21 mouse cellular contexts compared by ENCODE assay signal in the genomic region with DNA sequence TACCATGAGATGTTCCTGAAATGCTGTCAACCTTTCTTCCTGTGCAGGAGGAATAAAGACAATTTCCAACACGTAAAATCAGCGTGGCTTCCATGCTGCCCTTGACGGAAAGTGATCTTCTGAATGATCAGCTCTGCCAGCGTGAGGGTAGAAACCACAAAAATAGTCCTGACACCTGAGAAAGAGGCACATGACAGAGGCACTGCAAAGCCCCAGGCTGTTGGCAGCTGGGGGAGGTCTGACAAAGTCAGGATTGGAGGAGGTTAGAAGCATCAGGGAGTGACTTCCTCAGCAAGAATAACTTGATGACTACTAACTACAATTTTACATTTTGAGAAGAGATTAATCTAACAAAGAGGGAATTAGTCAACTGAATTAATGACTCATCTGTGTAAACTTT.
DNase-seq lines count a peak whose midpoint lies in the region; ATAC-seq lines count a peak whose summit lies in the region.
"Had no signal": no experiment of that assay in that cellular context is flagged by ENCODE, and none has a peak within 500 bp of the region (broad histone marks: within the 10 kb centered on the region; RNA-seq: fewer than 3 reads in every experiment).

No protein-coding gene starts in this region.

- peak; percentile 33; the same call in 1 of the 2 replicates for ATAC-seq in embryonic facial prominence, embryonic 14.5 days (ENCODE audit: low read depth)
- ATAC-seq in hindbrain, embryonic 13.5 days (ENCODE audit: low FRiP score) = no peak
- ATAC-seq: forebrain, embryonic 13.5 days; forebrain, postnatal 0 days; hindbrain, embryonic 16.5 days had no signal

- 57% methylated on average over 4 of the region's 4 CpGs for WGBS in embryonic facial prominence, embryonic 14.5 days
- WGBS in embryonic facial prominence, embryonic 10.5 days = 65% methylated on average over 4 of the region's 4 CpGs
- 83% methylated on average over 4 of the region's 4 CpGs for WGBS in hindbrain, embryonic 13.5 days

- no peaks in the 10 kb centered on the region for H3K9me3 ChIP-seq in embryonic facial prominence, embryonic 14.5 days (ENCODE audit: control insufficient read depth, low read length)
- H3K9me3 ChIP-seq in embryonic facial prominence, embryonic 10.5 days = no peaks in the 10 kb centered on the region
- H3K9me3 ChIP-seq in hindbrain, embryonic 13.5 days = no peaks in the 10 kb centered on the region
- H3K9me3 ChIP-seq: embryonic facial prominence, embryonic 13.5 days; forebrain, embryonic 13.5 days; heart, embryonic 12.5 days had no signal

- intact Hi-C loops in heart, postnatal 36 days (cut with DNase I) = no loop called here

- no peak for DNase-seq in embryonic facial prominence, embryonic 14.5 days (ENCODE audit: low spot score)
- no peak for DNase-seq in embryonic facial prominence, embryonic 10.5 days (ENCODE audit: low spot score)
- DNase-seq in heart, adult 11 months = peak; percentile 87
- DNase-seq in heart, postnatal 36 days = no peak
- DNase-seq in CD4-positive helper T cell, adult 2 months (ENCODE audit: low read depth, low spot score) = peak; percentile 10
- DNase-seq in skeletal muscle tissue, adult 2 months (ENCODE audit: low read depth, low spot score) = peak; percentile 3
- DNase-seq: adrenal gland, adult 2 months; adrenal gland, postnatal 25 days; B cell, adult 2 months; cerebellum, adult 11 months; cerebellum, adult 8-10 months; cerebellum, postnatal 14 days; forebrain, postnatal 0 days; gastrocnemius, postnatal 14 days; kidney, adult 11 months; kidney, adult 9 months had no signal

- H3K27ac ChIP-seq in embryonic facial prominence, embryonic 14.5 days (replicated peaks; ENCODE audit: low read depth, low read length) = no peak overlapping the region
- no peak overlapping the region for H3K27ac ChIP-seq in embryonic facial prominence, embryonic 10.5 days (replicated peaks)
- no peak overlapping the region for H3K27ac ChIP-seq in hindbrain, embryonic 13.5 days
- H3K27ac ChIP-seq: embryonic facial prominence, embryonic 13.5 days; forebrain, embryonic 13.5 days had no signal

- H3K36me3 ChIP-seq in embryonic facial prominence, embryonic 14.5 days (ENCODE audit: control insufficient read depth, insufficient read depth, low read length) = no peaks in the 10 kb centered on the region
- no peaks in the 10 kb centered on the region for H3K36me3 ChIP-seq in embryonic facial prominence, embryonic 10.5 days (replicated peaks)
- no peaks in the 10 kb centered on the region for H3K36me3 ChIP-seq in hindbrain, embryonic 13.5 days
- H3K36me3 ChIP-seq: embryonic facial prominence, embryonic 13.5 days; heart, embryonic 12.5 days had no signal

- H3K4me3 ChIP-seq in embryonic facial prominence, embryonic 14.5 days (ENCODE audit: low read depth, low read length) = no peak overlapping the region
- no peak overlapping the region for H3K4me3 ChIP-seq in embryonic facial prominence, embryonic 10.5 days
- H3K4me3 ChIP-seq in hindbrain, embryonic 13.5 days = no peak overlapping the region
- H3K4me3 ChIP-seq: embryonic facial prominence, embryonic 13.5 days; forebrain, embryonic 13.5 days; heart, embryonic 12.5 days had no signal

- no peaks in the 10 kb centered on the region for H3K27me3 ChIP-seq in embryonic facial prominence, embryonic 14.5 days (replicated peaks; ENCODE audit: control insufficient read depth, insufficient read depth, low read length)
- no peaks in the 10 kb centered on the region for H3K27me3 ChIP-seq in embryonic facial prominence, embryonic 10.5 days (replicated peaks; ENCODE audit: low read depth, poor library complexity, severe bottlenecking)
- no peaks in the 10 kb centered on the region for H3K27me3 ChIP-seq in hindbrain, embryonic 13.5 days
- H3K27me3 ChIP-seq: embryonic facial prominence, embryonic 13.5 days; forebrain, embryonic 13.5 days; heart, embryonic 12.5 days had no signal

- no peak overlapping the region for H3K9ac ChIP-seq in embryonic facial prominence, embryonic 14.5 days (ENCODE audit: low read depth, low read length)
- H3K9ac ChIP-seq in hindbrain, embryonic 13.5 days = no peak overlapping the region
- H3K9ac ChIP-seq: embryonic facial prominence, embryonic 13.5 days; forebrain, embryonic 13.5 days; forebrain, postnatal 0 days; heart, embryonic 12.5 days had no signal

- no peaks in the 10 kb centered on the region for H3K4me1 ChIP-seq in embryonic facial prominence, embryonic 14.5 days (ENCODE audit: control insufficient read depth, insufficient read depth, low read length)
- H3K4me1 ChIP-seq in embryonic facial prominence, embryonic 10.5 days = peaks cover 15% of the 10 kb centered on the region
- H3K4me1 ChIP-seq in hindbrain, embryonic 13.5 days (replicated peaks) = no peaks in the 10 kb centered on the region
- H3K4me1 ChIP-seq: embryonic facial prominence, embryonic 13.5 days; forebrain, embryonic 13.5 days; heart, embryonic 12.5 days had no signal

- no peak overlapping the region for H3K4me2 ChIP-seq in embryonic facial prominence, embryonic 14.5 days (ENCODE audit: low read depth, low read length)
- H3K4me2 ChIP-seq in hindbrain, embryonic 13.5 days = no peak overlapping the region
- H3K4me2 ChIP-seq: embryonic facial prominence, embryonic 13.5 days; forebrain, embryonic 13.5 days; heart, embryonic 12.5 days had no signal

Comparison
In these comparisons a context has a peak if more than half of its experiments do, and no peak if none do; other contexts are left out.
1. DNase-seq: peak in heart, adult 11 months (single experiment), CD4-positive helper T cell, adult 2 months (single experiment) and skeletal muscle tissue, adult 2 months (single experiment); none in embryonic facial prominence, embryonic 14.5 days (single experiment), embryonic facial prominence, embryonic 10.5 days (single experiment) and heart, postnatal 36 days (0 of 2).